Mouse (Mus musculus) G1E (cell line): ENCODE measurements around the gene Cul1.
A peak's percentile ranks its signal among the peaks of the same experiment; 100 is the strongest.

Experiments used
- CTCF ChIP-seq: IDR thresholded peaks from 2 replicates; pipeline ENCODE4 v1.5.1; 2012; ENCODE audit warnings: low read depth, low read length, inconsistent platforms, mixed read lengths
- TAL1 ChIP-seq: conservative IDR thresholded peaks from 2 replicates; pipeline ENCODE4 v1.6.1; 2012; ENCODE audit warnings: low read depth, low read length, inconsistent platforms, mixed read lengths

DNA sequence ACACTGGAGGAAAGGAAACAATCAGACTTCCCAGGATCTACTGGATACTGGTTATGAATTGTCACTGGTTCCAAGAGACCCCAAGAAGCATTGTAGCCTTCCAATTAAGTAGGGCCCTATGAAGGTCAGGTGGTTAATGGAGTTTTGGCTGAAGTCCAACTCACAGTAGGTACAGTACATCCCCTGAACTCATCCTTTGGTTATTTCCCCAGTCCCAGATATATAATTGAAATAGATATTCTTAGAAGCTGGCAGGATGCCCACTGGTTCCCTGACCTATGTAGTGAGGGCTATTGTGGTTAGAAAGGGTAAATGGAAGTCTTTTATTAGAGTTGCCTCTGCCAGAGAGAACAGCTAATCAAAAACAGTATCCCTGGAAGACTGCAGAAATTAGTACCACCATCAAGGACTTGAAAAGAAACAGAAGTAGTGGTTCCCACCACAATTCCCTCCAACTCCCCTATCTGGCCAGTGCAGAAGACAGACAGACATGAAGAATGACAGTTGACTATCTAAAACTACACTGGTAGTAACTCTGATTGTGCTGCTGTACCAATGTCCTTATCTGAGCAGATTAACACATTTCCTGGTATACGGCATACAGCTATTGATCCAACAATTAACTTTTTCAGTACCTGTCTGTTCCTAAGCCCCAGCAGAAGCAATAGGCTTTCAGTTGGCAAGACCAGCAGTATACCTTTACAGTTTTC is 112.3 kb downstream of the Cul1 start:
- TF ChIP-seq TAL1 (peak; percentile 87), CTCF (no peak)
